Mouse (Mus musculus) erythroid progenitor cell, adult 5-6 weeks (primary cell): Measurements from ENCODE around the gene Zfp42. TPM values are rescaled to one million over a fixed set of nuclear protein-coding genes. Genes with fewer than 3 reads are reported as not detected.
"Not testable (repeated sequence)": the region's sequence is repeated elsewhere in the genome, so short reads cannot be mapped to it uniquely, and the experiment has no call there.

Experiments used
- ATAC-seq: replicated peaks from 2 replicates; pipeline ENCODE4 v1.8.0; 2016; ENCODE audit warnings: moderate number of reproducible peaks, mild to moderate bottlenecking, moderate TSS enrichment, inconsistent platforms; ENCODE audit not compliant: poor library complexity, low FRiP score, severe bottlenecking
- total RNA-seq, 2 experiments: library from RNA; stranded (forward) in 1 of 2; stranded (reverse) in 1 of 2; fragments of 150-400 nt in 1 of 2; fragments of 186-747, 209-891 nt in 1 of 2; gene quantifications; 2 replicates each; pipeline versions ENCODE4 v1.2.3 to v1.2.4; 2015 to 2017; ENCODE audit warnings: low replicate concordance in 2 of 2

Zfp42 gene
- not detected in 2 replicates for total RNA-seq (2015; ENCODE audit: low replicate concordance)
- not detected in 2 replicates for total RNA-seq (2017; ENCODE audit: low replicate concordance)

DNA sequence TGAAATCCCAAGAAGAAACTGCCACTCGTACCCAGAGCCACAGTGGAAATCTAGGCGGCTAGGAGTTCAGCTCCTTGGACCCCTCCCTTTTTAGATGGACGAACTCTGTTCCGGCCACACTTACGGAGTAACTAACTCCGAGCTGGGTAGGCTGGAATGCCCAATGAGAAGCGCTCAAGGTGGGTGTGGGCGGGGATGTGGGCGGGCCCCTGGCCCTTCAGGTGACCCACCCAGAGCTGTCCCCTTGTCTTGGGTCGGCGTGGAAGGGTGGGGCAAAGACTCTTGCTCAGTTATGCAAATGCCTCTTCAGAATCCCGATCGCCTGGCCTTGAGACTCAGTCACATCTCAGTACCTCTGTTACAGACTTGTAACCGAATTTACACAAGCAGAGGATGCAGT, at the start of gene Zfp42:
Zfp42 (minus strand) TSS at position 85 of the 400 bp plus-strand sequence.
- no peak for ATAC-seq

DNA sequence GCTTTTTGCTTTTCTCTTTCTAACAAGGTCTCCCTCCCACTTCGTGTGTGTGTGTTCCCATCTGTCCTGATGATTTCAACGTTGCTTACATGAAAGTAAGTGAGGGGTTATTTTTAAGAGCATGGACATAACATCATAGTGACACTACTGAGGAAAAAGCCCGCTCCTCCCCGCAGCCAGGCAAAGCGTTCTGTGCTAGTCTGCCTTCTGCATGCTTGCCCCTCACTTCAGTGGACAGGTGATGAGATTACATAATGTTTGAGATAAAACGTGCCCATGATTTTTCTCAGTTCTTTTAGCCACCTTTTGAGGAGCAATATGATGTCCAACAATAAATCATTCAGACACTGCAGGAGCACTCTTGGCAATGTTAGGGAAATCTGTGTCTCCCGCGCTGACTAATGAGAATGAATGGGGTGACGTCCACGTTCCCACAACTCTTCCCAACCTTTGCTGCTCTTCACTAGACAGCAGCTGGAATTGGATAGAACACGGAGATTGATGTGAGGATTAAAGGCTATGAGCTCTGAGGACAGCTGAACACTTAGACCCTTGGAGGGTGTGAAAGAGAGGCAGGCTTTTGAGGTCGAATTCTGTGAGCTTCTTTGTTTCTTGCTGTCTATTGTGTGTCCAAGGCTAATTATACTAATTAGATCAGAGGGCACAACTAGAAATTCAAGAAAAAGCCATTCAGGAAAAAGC, 49.4 kb upstream of the Zfp42 start:
- ATAC-seq = no peak

- ATAC-seq = not testable (repeated sequence)
These were observed 45.5 kb upstream of the Zfp42 start for GRCm38 (mm10) chr8:43352241-43352640.

DNA sequence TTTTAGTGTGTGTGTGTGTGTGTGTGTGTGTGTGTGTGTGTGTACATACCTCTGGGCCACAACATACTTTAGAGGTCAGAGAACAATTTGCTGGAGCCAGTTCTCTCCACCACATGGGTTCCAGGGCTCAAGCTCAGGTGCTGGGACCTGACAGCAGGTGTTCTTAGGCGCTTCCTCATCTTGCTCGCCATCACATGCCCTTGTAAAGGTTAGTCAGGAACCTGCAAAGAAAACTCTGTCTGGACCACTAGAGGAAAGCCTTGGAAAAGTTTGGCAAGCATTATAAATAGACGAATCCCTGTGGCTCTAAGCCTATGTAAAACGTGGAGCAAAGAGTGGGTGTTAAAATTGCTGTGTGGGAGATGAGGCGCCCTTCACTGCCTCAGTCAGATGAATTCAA, 31.8 kb upstream of the Zfp42 start:
- ATAC-seq = no peak

DNA sequence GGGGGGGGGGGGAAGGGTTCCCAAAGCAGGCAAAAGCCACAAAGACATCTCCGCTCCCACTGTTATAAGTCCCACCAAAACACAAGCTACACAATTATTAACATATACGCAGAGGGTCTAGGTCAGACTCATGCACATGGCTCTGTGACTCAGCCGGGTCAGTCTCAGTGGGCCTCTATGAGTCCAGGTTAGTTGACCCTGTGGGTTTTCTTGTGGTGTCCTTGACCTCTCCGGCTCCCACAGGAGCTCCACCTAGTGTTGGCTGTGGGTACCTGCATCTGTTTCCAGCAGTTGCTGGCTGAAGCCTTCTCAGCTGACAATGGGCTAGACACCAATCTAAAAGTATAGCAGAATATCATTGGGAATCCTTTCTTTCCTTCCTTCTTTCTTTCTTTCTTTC, 26.7 kb upstream of the Zfp42 start:
- no peak for ATAC-seq

- no peak for ATAC-seq
These were observed 24.9 kb upstream of the Zfp42 start for GRCm38 (mm10) chr8:43331657-43332056.

DNA sequence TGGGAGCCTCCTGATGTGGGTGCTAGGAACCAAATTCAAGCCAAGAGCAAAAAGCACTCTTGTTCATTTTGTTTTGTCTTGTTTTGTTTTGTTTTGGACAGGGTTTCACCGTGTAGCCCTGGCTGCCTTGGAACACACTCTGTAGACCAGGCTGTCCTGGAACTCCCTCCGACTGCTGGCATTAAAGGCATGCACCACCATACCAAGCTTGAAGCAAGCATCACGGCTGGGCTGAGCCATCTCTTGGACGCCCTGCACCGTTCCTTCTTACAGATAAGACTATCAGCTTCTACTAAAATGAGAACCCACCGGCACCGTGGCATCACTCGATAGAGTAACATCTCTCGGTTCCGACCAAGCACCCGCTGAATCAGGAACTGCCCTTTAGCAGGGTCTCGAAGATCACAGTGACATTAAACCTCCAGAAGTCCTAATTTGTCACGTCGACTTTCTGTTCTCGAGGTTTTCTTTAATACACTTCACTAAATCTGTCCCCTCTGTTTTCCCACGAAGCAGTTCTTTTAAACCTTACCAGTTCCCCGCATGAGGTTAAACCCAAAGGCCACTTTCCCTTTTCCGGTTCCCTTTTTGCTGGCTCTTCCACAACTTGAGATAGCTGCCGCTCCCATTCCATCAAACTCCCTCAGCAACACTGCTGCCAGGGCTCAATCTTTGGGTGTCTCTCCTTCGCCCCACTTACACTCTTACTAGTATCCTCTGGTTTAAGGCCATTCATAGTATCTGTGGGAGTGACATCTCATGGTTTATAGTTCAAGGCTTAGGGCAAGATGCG, 23.3 kb upstream of the Zfp42 start:
- ATAC-seq = no peak

GRCm38 (mm10) chr8:43328666-43329065, 21.9 kb upstream of the Zfp42 start:
- no peak for ATAC-seq

DNA sequence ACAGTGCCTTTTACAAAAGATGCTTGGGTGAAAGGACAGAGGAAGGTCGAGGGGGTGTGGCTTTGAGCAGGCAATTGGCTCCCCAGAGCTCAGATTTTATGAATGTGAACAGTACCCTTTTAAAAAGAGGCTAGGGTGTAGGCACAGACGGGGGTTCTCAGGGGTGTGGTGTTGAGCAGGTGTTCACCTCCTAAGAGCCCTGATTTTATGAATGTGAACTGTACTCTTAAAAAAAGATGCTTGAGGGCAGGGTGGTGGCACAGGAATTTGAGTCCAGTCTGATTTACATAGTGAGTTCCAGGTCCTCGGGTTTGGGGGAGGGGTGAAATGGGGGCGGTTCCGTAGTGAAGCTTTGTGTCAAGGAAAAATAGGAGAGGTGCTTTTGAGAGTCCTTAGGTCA, 14.0 kb upstream of the Zfp42 start:
- ATAC-seq = no peak

DNA sequence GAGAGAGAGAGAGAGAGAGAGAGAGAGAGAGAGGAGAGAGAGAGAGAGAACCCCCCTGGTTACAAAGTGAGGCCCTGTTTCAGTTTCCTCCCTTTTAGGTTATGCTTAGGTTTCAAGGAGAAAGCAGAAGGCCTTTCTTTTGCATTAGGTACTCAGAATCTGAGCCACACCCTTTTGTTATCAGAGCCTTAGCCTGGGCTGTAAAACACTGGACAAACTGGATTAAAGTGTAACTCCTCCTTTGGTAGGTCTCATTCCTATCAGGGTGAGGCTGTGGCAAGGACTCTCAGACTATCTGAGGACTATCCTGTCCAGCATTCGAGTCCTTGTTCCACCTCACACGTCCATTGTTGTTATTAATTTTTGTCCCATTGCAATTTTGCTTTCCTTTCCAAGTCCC, 1.4 kb upstream of the Zfp42 start:
- ATAC-seq = no peak

- no peak for ATAC-seq
These were observed 1.1 kb downstream of the Zfp42 start for GRCm38 (mm10) chr8:43305676-43306075.

GRCm38 (mm10) chr8:43299796-43300195, 7.0 kb downstream of the Zfp42 start:
- no peak for ATAC-seq

DNA sequence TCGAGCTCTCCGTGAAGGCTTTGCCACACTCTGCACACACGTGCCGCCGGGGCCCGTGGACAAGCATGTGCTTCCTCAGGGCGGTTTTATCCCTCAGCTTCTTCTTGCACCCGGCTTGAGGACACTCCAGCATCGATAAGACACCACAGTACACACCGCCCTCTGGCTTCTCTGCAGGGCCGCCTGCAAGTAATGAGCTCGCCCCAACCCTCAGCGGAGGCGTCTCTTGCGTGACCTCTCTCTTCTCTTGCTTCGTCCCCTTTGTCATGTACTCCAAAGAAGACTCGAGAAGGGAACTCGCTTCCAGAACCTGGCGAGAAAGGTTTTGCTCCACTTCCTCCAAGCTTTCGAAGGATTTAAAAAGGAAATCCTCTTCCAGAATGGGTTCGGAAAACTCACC, 11.0 kb downstream of the Zfp42 start:
- no peak for ATAC-seq

- ATAC-seq = no peak
These were observed 12.6 kb downstream of the Zfp42 start for GRCm38 (mm10) chr8:43294191-43294590.

DNA sequence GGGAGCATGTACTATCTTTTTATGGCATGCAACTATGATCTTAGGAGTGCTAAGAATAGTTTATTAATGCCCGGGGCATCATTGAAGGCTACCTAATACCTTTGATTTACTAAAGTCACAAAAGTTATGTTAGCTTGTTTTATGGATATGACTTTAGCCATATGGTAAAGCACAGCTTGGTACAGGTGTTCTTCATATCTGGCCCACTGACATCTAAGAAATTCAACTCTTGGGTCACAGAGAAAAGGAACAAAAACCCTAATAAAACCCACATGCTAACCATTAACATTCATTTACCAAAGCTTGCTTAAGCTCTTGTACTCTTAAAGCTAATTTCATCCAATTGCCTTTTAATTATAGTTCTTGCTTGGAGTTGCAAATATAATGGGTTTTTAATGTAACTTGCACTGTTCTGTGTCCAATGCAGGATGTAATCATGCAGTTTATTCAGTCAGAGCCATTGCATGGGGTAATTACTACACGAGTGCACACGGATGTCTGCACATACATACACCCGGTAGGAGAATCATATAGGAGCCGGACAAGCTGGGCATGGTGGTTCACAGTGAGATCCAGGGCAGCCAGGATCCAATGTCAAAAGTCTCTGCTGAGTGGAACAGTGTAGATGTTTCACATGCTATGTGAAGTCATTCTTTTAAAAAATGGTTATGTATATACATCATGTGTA, 16.2 kb downstream of the Zfp42 start:
- no peak for ATAC-seq

DNA sequence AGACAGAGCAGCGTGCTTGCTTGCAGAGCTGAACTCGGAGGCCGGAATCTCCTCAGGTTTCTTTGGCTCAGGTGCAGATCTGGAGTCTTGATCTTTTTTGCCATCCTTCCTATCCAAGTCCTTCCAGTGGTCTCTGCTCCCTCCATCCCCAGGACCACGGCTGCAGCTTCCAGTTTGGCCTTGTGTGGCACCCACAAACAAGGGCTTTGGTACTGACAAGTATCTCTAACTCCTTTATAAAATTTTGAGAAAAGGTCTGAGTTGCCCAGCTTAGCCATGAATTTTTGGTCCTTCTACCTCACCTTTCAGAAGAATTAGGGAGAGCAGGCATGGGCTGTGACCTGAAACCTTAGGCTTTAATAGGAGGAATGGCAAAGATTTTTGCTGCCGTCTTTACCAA, 17.0 kb downstream of the Zfp42 start:
- no peak for ATAC-seq

GRCm38 (mm10) chr8:43288840-43289239, 17.9 kb downstream of the Zfp42 start:
- ATAC-seq = no peak

DNA sequence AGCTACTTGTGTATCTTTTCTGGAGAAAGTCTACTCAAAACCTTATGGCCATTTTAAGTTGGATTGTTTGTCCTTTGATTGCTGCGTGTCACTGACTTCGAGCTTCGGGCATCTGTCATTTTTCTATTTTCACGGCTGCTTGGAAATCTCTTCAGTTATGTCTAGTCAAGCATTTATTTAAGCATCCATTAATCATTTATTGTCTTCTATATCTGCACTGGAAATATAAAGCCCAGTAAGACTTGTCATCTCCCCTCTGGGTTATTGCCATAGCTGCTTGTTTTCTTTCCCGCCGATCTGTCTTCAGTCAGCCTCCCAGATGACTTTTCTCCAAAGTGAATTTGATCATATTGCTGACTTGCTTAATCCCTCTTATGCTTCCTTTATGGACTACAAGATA, 19.3 kb downstream of the Zfp42 start:
- ATAC-seq = no peak

GRCm38 (mm10) chr8:43283231-43283630, 23.5 kb downstream of the Zfp42 start:
- ATAC-seq = no peak

DNA sequence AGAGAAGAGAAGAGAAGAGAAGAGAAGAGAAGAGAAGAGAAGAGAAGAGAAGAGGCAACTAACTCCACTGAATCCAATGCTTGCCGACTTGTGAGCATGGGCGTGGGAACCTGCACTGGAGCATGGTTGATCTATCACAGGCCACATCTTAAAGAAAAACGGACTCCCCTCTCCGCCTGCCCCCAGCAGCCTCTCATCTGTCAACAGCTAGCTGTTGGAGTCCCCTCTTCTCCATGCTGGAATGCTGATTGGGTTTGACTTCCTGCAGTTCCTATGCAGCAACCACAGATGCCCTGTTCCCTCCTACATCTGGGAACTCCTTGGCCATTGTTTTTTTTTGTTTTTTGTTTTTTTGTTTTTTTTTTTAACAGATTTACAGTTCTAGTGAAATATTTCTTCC, 28.4 kb downstream of the Zfp42 start:
- ATAC-seq = no peak

GRCm38 (mm10) chr8:43260961-43261360, 45.8 kb downstream of the Zfp42 start:
- ATAC-seq = no peak
